Mouse (Mus musculus) CD8-positive naive resting alpha-beta T cell, adult 2 months (primary cell): ENCODE data around the gene Zfp36l1.
A peak's percentile ranks its signal among the peaks of the same experiment; 100 is the strongest.

Source experiments
- DNase-seq, 2 experiments: peaks; one replicate each; pipeline ENCODE4 v3.0.0; 2022; ENCODE audit warnings: low read depth in 2 of 2, low spot score in 2 of 2

Zfp36l1 gene

GRCm38 (mm10) chr12:80110546-80110870, 2.3 kb downstream of the Zfp36l1 start:
- no peak for DNase-seq

GRCm38 (mm10) chr12:80109753-80110545, 2.9 kb downstream of the Zfp36l1 start:
- DNase-seq: peak in 1 of 2 experiments; percentile 19

GRCm38 (mm10) chr12:80108896-80109668, 3.7 kb downstream of the Zfp36l1 start:
- DNase-seq: peak; percentile 75 to 79

GRCm38 (mm10) chr12:80106896-80107667, 5.7 kb downstream of the Zfp36l1 start:
- no peak for DNase-seq

- DNase-seq: no peak
Measured at GRCm38 (mm10) chr12:80106138-80106895, 6.5 kb downstream of the Zfp36l1 start.

- no peak for DNase-seq
Measured at GRCm38 (mm10) chr12:80103521-80103973, 9.3 kb downstream of the Zfp36l1 start.

GRCm38 (mm10) chr12:80103089-80103488, 9.7 kb downstream of the Zfp36l1 start:
- DNase-seq: no peak

GRCm38 (mm10) chr12:80098825-80099224, 14.0 kb downstream of the Zfp36l1 start:
- no peak for DNase-seq

GRCm38 (mm10) chr12:80096734-80097133, 16.1 kb downstream of the Zfp36l1 start:
- no peak for DNase-seq

GRCm38 (mm10) chr12:80092787-80093186, 20.0 kb downstream of the Zfp36l1 start:
- DNase-seq: no peak

GRCm38 (mm10) chr12:80091080-80091479, 21.7 kb downstream of the Zfp36l1 start:
- DNase-seq: no peak

- DNase-seq: no peak
Measured at GRCm38 (mm10) chr12:80090529-80090928, 22.3 kb downstream of the Zfp36l1 start.

- DNase-seq: no peak
Measured at GRCm38 (mm10) chr12:80088143-80088542, 24.7 kb downstream of the Zfp36l1 start.

GRCm38 (mm10) chr12:80084446-80085112, 28.2 kb downstream of the Zfp36l1 start:
- DNase-seq: no peak

- DNase-seq: no peak
Measured at GRCm38 (mm10) chr12:80083937-80084336, 28.9 kb downstream of the Zfp36l1 start.

GRCm38 (mm10) chr12:80083133-80083821, 29.5 kb downstream of the Zfp36l1 start:
- DNase-seq: no peak

GRCm38 (mm10) chr12:80082730-80083129, 30.1 kb downstream of the Zfp36l1 start:
- DNase-seq: no peak

- no peak for DNase-seq
Measured at GRCm38 (mm10) chr12:80081440-80081839, 31.4 kb downstream of the Zfp36l1 start.

- no peak for DNase-seq
Measured at GRCm38 (mm10) chr12:80079937-80080336, 32.9 kb downstream of the Zfp36l1 start.

- DNase-seq: no peak
Measured at GRCm38 (mm10) chr12:80074331-80074730, 38.5 kb downstream of the Zfp36l1 start.
